18 mouse cellular contexts compared by ENCODE assay signal in the genomic region with DNA sequence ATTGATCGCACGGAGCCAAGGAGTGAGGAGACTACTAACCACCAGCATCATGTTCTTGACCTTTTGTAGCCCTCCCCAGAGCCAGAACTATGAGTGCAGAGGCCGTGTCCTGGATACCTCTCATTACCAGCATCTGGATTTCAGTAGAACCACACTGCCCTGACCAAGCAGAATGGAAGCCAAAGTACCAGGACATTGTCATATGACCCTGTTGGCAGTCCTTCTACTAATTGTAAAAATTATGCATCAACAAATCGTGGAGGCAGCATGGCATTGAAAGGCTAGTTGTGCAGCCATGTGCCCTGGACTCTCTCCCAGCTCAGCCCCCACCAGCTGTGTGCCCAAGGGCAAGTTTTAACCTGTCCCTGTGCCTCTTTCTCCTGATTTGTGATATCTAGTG.
DNase-seq lines count a peak whose midpoint lies in the region; ATAC-seq lines count a peak whose summit lies in the region.
"Had no signal": no experiment of that assay in that cellular context is flagged by ENCODE, and none has a peak within 500 bp of the region (broad histone marks: within the 10 kb centered on the region; RNA-seq: fewer than 3 reads in every experiment).

No protein-coding gene starts in this region.

- H3K27ac ChIP-seq in kidney, embryonic 14.5 days (ENCODE audit: low read depth, low read length), result no peak overlapping the region
- no peak overlapping the region for H3K27ac ChIP-seq in forebrain, embryonic 15.5 days (replicated peaks)
- H3K27ac ChIP-seq: embryonic facial prominence, embryonic 13.5 days; forebrain, embryonic 12.5 days; hindbrain, embryonic 10.5 days; hindbrain, embryonic 14.5 days had no signal

- peak; percentile 46 for DNase-seq in adrenal gland, adult 2 months
- DNase-seq in adrenal gland, postnatal 4 days (ENCODE audit: low spot score in 2 of 2), result no peak
- DNase-seq in kidney, adult 18-20 months, result peak; percentile 51
- peak; percentile 43 to 76 for DNase-seq in kidney, postnatal 25 days
- DNase-seq in kidney, postnatal 10 days, result no peak
- DNase-seq in adipocyte (ENCODE audit: low spot score), result peak; percentile 56
- DNase-seq: cerebellum, adult 18-20 months; cerebellum, adult 9-11 months; cerebellum, postnatal 36 days; forebrain, postnatal 0 days; gastrocnemius, postnatal 14 days had no signal

- H3K4me3 ChIP-seq in kidney, embryonic 14.5 days (ENCODE audit: low read length), result no peak overlapping the region
- H3K4me3 ChIP-seq in forebrain, embryonic 15.5 days, result no peak overlapping the region
- H3K4me3 ChIP-seq: embryonic facial prominence, embryonic 13.5 days; forebrain, embryonic 12.5 days; heart, embryonic 12.5 days; hindbrain, embryonic 10.5 days had no signal

- 84% methylated on average over 4 of the region's 4 CpGs for WGBS in kidney, embryonic 14.5 days
- 80% methylated on average over 4 of the region's 4 CpGs for WGBS in forebrain, embryonic 15.5 days

- no peak overlapping the region for H3K4me2 ChIP-seq in kidney, embryonic 14.5 days (replicated peaks; ENCODE audit: low read depth, low read length)
- H3K4me2 ChIP-seq in forebrain, embryonic 15.5 days (replicated peaks), result no peak overlapping the region
- H3K4me2 ChIP-seq: embryonic facial prominence, embryonic 13.5 days; forebrain, embryonic 12.5 days; heart, embryonic 12.5 days; hindbrain, embryonic 14.5 days had no signal

- H3K9ac ChIP-seq in kidney, embryonic 14.5 days (ENCODE audit: low read depth, low read length), result no peak overlapping the region
- H3K9ac ChIP-seq in forebrain, embryonic 15.5 days (replicated peaks), result no peak overlapping the region
- H3K9ac ChIP-seq: embryonic facial prominence, embryonic 13.5 days; forebrain, embryonic 12.5 days; forebrain, postnatal 0 days; heart, embryonic 12.5 days; hindbrain, embryonic 14.5 days had no signal

- no peaks in the 10 kb centered on the region for H3K9me3 ChIP-seq in kidney, embryonic 14.5 days (ENCODE audit: control insufficient read depth, low read length)
- no peaks in the 10 kb centered on the region for H3K9me3 ChIP-seq in forebrain, embryonic 15.5 days
- H3K9me3 ChIP-seq: embryonic facial prominence, embryonic 13.5 days; forebrain, embryonic 12.5 days; heart, embryonic 12.5 days; hindbrain, embryonic 10.5 days had no signal

- no peaks in the 10 kb centered on the region for H3K36me3 ChIP-seq in kidney, embryonic 14.5 days (ENCODE audit: control insufficient read depth, insufficient read depth, low read length)
- H3K36me3 ChIP-seq in forebrain, embryonic 15.5 days, result no peaks in the 10 kb centered on the region
- H3K36me3 ChIP-seq: embryonic facial prominence, embryonic 13.5 days; forebrain, embryonic 12.5 days; heart, embryonic 12.5 days; hindbrain, embryonic 10.5 days had no signal

- ATAC-seq in kidney, embryonic 14.5 days (ENCODE audit: low FRiP score, low TSS enrichment), result no peak
- ATAC-seq in forebrain, embryonic 15.5 days (replicated peaks), result no peak
- ATAC-seq: forebrain, postnatal 0 days had no signal

- no peaks in the 10 kb centered on the region for H3K27me3 ChIP-seq in kidney, embryonic 14.5 days (ENCODE audit: control insufficient read depth, insufficient read depth, low read length)
- H3K27me3 ChIP-seq in forebrain, embryonic 15.5 days, result no peaks in the 10 kb centered on the region
- H3K27me3 ChIP-seq: embryonic facial prominence, embryonic 13.5 days; forebrain, embryonic 12.5 days; heart, embryonic 12.5 days had no signal

- no peaks in the 10 kb centered on the region for H3K4me1 ChIP-seq in kidney, embryonic 14.5 days (ENCODE audit: control insufficient read depth, insufficient read depth, low read length)
- H3K4me1 ChIP-seq in forebrain, embryonic 15.5 days, result no peaks in the 10 kb centered on the region
- H3K4me1 ChIP-seq: embryonic facial prominence, embryonic 13.5 days; forebrain, embryonic 12.5 days; heart, embryonic 12.5 days; hindbrain, embryonic 10.5 days had no signal

Comparison
In these comparisons a context has a peak if more than half of its experiments do, and no peak if none do; other contexts are left out.
1. DNase-seq: peak in adrenal gland, adult 2 months (single experiment), kidney, adult 18-20 months (single experiment), kidney, postnatal 25 days (2 of 2) and adipocyte (single experiment); none in adrenal gland, postnatal 4 days (0 of 2) and kidney, postnatal 10 days (single experiment).